Mouse (Mus musculus) ES-Bruce4 (cell line): Measurements from ENCODE around the gene Itga8.

Source experiments
- CTCF ChIP-seq: IDR thresholded peaks from one replicate; pipeline ENCODE4 v1.8.1; 2011; ENCODE audit warnings: low read depth, low read length
- EP300 ChIP-seq: IDR thresholded peaks from 2 replicates; pipeline ENCODE4 v1.6.1; 2011; ENCODE audit warnings: low read depth, low read length; ENCODE audit not compliant: insufficient read depth
- POLR2A ChIP-seq: IDR thresholded peaks from one replicate; pipeline ENCODE4 v1.8.1; 2011; ENCODE audit warnings: low read length; ENCODE audit not compliant: insufficient read depth

DNA sequence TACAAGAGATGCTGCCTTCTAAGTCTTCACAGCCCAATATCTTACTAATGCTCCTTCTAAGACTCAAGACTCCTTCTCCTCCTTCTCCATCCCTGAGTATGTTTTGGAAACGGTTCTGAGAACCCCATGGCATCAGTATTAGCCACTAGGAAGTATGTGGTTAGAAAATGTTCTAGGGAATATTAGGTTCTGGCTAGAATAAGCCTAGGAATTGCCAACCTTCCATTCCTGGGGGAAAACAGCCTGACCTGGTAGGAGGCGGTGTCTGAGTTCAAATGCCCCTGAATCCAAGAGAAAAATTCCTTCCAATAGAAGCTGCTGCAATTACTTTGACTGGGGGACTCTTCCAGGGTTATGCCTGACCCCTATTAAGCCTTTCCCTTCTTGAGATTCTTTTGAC, 24.1 kb upstream of the Itga8 start:
- TF ChIP-seq CTCF: no peak
- no peak for TF ChIP-seq POLR2A
- TF ChIP-seq EP300: no peak
